Mouse (Mus musculus): ENCODE data around the gene Lrmda. TPM values are rescaled to one million over a fixed set of nuclear protein-coding genes. Genes with fewer than 3 reads are reported as not detected.
"Not testable (repeated sequence)": the region's sequence is repeated elsewhere in the genome, so short reads cannot be mapped to it uniquely, and the experiment has no call there.

The Lrmda gene
- polyA plus RNA-seq, 1 experiment = not detected

- Histone ChIP-seq H3K36me3 (ENCODE audit: control insufficient read depth, insufficient read depth, low read length) (no peaks in the 10 kb centered on the region), H3K27me3 (ENCODE audit: control insufficient read depth, insufficient read depth, low read length) (no peaks in the 10 kb centered on the region), H3K4me3 (ENCODE audit: low read depth, low read length) (no peak overlapping the region), H3K27ac (ENCODE audit: insufficient read depth, low read depth, low read length) (no peak overlapping the region), H3K4me1 (ENCODE audit: control insufficient read depth, insufficient read depth, insufficient read length, low read length) (0 out of 2 replicates have a peak, but pooled peaks cover 2% of the 10 kb centered on the region)
- peak; percentile 96; the same call in 1 of the 2 replicates for TF ChIP-seq CTCF (IDR thresholded peaks at IDR 0.05; ENCODE audit: extremely low read depth, insufficient read length, insufficient replicate concordance, low read depth, low read length)
- TF ChIP-seq POLR2A (IDR thresholded peaks at IDR 0.05; ENCODE audit: low read depth, low read length) = no peak
- WGBS = 17% methylated on average over 6 of the region's 6 CpGs
These were observed 558.7 kb downstream of the Lrmda start for GRCm38 (mm10) chr14:22578224-22578623.

DNA sequence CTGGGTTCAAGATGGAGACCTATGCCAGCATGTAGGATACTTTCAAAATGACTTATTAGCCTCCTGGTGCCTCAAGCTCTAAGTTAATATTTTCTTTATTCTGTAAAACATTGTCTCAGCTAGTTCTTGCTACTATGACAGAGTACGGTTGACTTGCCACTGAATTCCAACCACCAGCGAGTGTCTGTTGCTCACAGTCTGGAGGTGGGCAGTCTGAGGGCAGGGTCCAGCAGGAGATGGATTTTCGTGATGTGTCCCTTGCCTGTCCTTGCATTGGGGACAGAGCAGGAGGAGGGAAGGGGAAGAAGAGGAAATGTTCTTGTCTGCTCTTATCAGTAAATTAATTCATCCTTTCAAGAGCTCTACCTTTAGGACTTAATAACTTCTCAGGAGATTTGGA, 559.5 kb downstream of the Lrmda start:
- Histone ChIP-seq H3K4me3 (ENCODE audit: low read depth, low read length) (no peak overlapping the region), H3K4me1 (ENCODE audit: control insufficient read depth, insufficient read depth, insufficient read length, low read length) (0 out of 2 replicates have a peak, but pooled peaks cover 2% of the 10 kb centered on the region), H3K27me3 (ENCODE audit: control insufficient read depth, insufficient read depth, low read length) (no peaks in the 10 kb centered on the region), H3K36me3 (ENCODE audit: control insufficient read depth, insufficient read depth, low read length) (no peaks in the 10 kb centered on the region), H3K27ac (ENCODE audit: insufficient read depth, low read depth, low read length) (no peak overlapping the region)
- 85% methylated on average over 3 of the region's 3 CpGs for WGBS
- no peak for TF ChIP-seq POLR2A (IDR thresholded peaks at IDR 0.05; ENCODE audit: low read depth, low read length)

GRCm38 (mm10) chr14:22582065-22582464, 562.6 kb downstream of the Lrmda start:
- Histone ChIP-seq H3K27ac (ENCODE audit: insufficient read depth, low read depth, low read length) (no peak overlapping the region), H3K27me3 (ENCODE audit: control insufficient read depth, insufficient read depth, low read length) (no peaks in the 10 kb centered on the region), H3K36me3 (ENCODE audit: control insufficient read depth, insufficient read depth, low read length) (no peaks in the 10 kb centered on the region), H3K4me1 (ENCODE audit: control insufficient read depth, insufficient read depth, insufficient read length, low read length) (0 out of 2 replicates have a peak, but pooled peaks cover 2% of the 10 kb centered on the region), H3K4me3 (ENCODE audit: low read depth, low read length) (no peak overlapping the region)
- TF ChIP-seq CTCF (IDR thresholded peaks at IDR 0.05; ENCODE audit: extremely low read depth, insufficient read length, insufficient replicate concordance, low read depth, low read length) = no peak
- no peak for TF ChIP-seq POLR2A (IDR thresholded peaks at IDR 0.05; ENCODE audit: low read depth, low read length)
- 40% methylated on average over 9 of the region's 9 CpGs for WGBS

DNA sequence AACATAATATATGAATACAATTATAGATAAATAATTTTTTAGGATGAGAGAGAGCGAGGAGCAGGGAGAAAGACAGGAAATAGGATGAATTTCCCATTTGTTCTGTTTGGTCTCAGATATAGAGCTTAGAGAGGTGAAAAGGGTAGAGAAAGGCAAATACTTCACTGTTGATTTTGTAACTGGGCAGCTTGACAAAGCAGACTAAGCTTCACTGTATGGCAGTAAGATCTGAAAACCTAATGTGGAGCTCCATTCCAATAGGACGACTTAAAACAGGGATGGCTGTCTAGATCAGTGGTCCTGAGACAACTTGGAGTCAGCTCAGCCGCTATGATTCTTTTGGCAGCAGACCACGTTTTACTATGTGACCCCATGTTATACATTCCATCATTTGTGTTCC, 566.8 kb downstream of the Lrmda start:
- H3K36me3 ChIP-seq (ENCODE audit: control insufficient read depth, insufficient read depth, low read length) = no peaks in the 10 kb centered on the region
- no peak overlapping the region for H3K4me3 ChIP-seq (ENCODE audit: low read depth, low read length)
- H3K4me1 ChIP-seq (ENCODE audit: control insufficient read depth, insufficient read depth, insufficient read length, low read length) = 0 out of 2 replicates have a peak, but pooled peaks cover 2% of the 10 kb centered on the region
- TF ChIP-seq CTCF (IDR thresholded peaks at IDR 0.05; ENCODE audit: extremely low read depth, insufficient read length, insufficient replicate concordance, low read depth, low read length) (no peak), POLR2A (IDR thresholded peaks at IDR 0.05; ENCODE audit: low read depth, low read length) (no peak)
- H3K27me3 ChIP-seq (ENCODE audit: control insufficient read depth, insufficient read depth, low read length) = no peaks in the 10 kb centered on the region
- 79% methylated on average over 4 of the region's 4 CpGs for WGBS
- H3K27ac ChIP-seq (ENCODE audit: insufficient read depth, low read depth, low read length) = no peak overlapping the region

DNA sequence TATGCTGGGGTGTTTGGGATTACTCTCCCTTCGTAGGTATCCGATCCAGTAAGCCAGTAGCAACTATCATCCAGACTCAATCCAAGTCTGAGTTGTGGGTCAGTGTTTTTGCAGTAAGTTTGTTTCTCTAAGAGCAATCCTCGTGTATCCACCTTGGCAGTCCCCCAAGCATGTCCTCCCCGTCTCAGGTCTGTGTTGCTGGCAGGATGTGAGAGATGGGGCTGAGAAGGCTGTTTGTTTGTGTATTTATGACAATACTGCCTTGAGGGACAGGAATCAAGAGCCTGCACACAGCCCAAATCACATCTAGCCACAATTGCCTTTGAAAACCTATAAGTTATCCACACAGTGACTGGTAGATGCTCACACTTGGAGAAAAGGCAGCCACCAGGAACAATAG, 567.3 kb downstream of the Lrmda start:
- Histone ChIP-seq H3K27ac (ENCODE audit: insufficient read depth, low read depth, low read length) (no peak overlapping the region), H3K4me1 (ENCODE audit: control insufficient read depth, insufficient read depth, insufficient read length, low read length) (0 out of 2 replicates have a peak, but pooled peaks cover 1% of the 10 kb centered on the region), H3K36me3 (ENCODE audit: control insufficient read depth, insufficient read depth, low read length) (no peaks in the 10 kb centered on the region), H3K4me3 (ENCODE audit: low read depth, low read length) (no peak overlapping the region), H3K27me3 (ENCODE audit: control insufficient read depth, insufficient read depth, low read length) (no peaks in the 10 kb centered on the region)
- TF ChIP-seq POLR2A (IDR thresholded peaks at IDR 0.05; ENCODE audit: low read depth, low read length) (no peak), CTCF (IDR thresholded peaks at IDR 0.05; ENCODE audit: extremely low read depth, insufficient read length, insufficient replicate concordance, low read depth, low read length) (no peak)
- 81% methylated on average over 4 of the region's 4 CpGs for WGBS

DNA sequence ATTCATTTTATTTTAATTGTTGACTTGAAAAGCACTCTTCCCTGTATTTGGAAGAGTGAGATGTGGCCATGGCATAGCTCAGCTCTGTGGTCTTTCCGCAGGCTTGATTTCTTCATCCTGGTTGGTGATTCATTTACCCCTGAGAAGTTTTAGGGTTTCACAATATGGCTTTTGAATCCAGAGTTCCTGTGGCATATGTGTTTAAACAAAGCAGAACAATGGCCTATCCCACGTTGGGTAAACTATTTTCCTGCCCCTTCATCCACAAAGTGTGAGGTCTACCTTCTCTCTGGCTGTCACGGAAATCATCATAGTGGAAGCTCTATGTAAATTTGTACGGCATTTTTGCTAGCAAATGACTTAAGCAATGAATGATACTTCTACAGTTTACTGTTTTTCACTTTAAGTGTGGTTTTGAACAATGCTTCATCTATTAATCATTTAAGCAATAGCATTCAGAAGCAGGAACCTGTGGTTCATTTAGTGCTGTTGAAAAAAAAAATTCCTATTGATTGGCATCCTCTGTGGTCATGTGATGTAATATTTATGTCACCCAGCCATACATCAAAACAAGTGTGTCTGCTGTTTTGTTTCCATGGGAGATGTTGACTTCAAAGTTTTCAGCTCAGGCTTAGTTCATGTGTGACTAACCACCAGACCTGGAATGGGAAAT, 567.9 kb downstream of the Lrmda start:
- no peak overlapping the region for H3K4me3 ChIP-seq (ENCODE audit: low read depth, low read length)
- no peak overlapping the region for H3K27ac ChIP-seq (ENCODE audit: insufficient read depth, low read depth, low read length)
- no peaks in the 10 kb centered on the region for H3K4me1 ChIP-seq (ENCODE audit: control insufficient read depth, insufficient read depth, insufficient read length, low read length)
- WGBS = 70% methylated on average over 4 of the region's 4 CpGs
- H3K27me3 ChIP-seq (ENCODE audit: control insufficient read depth, insufficient read depth, low read length) = no peaks in the 10 kb centered on the region
- TF ChIP-seq POLR2A (IDR thresholded peaks at IDR 0.05; ENCODE audit: low read depth, low read length) (no peak), CTCF (IDR thresholded peaks at IDR 0.05; ENCODE audit: extremely low read depth, insufficient read length, insufficient replicate concordance, low read depth, low read length) (no peak)
- no peaks in the 10 kb centered on the region for H3K36me3 ChIP-seq (ENCODE audit: control insufficient read depth, insufficient read depth, low read length)

DNA sequence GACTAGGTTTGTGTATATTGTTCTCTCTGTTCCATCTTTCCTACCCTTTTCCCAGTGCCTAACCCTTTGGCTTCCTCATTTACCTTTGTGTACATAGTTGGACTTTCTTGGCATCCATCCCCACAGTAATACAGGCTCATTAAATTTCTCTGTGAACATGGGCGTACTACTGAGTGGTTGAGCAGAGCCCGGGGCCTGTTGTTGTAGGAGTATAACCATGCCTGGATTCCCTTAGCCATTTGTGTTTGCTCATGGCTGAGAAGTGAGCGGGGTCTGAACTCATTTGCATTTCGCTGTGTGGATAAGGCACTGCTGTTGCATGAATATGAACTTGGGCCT, 568.4 kb downstream of the Lrmda start:
- Histone ChIP-seq H3K27ac (ENCODE audit: insufficient read depth, low read depth, low read length) (no peak overlapping the region), H3K4me3 (ENCODE audit: low read depth, low read length) (no peak overlapping the region), H3K4me1 (ENCODE audit: control insufficient read depth, insufficient read depth, insufficient read length, low read length) (no peaks in the 10 kb centered on the region), H3K36me3 (ENCODE audit: control insufficient read depth, insufficient read depth, low read length) (no peaks in the 10 kb centered on the region), H3K27me3 (ENCODE audit: control insufficient read depth, insufficient read depth, low read length) (no peaks in the 10 kb centered on the region)
- TF ChIP-seq POLR2A (IDR thresholded peaks at IDR 0.05; ENCODE audit: low read depth, low read length) (no peak), CTCF (IDR thresholded peaks at IDR 0.05; ENCODE audit: extremely low read depth, insufficient read length, insufficient replicate concordance, low read depth, low read length) (no peak)
- 45% methylated on average over 4 of the region's 4 CpGs for WGBS

DNA sequence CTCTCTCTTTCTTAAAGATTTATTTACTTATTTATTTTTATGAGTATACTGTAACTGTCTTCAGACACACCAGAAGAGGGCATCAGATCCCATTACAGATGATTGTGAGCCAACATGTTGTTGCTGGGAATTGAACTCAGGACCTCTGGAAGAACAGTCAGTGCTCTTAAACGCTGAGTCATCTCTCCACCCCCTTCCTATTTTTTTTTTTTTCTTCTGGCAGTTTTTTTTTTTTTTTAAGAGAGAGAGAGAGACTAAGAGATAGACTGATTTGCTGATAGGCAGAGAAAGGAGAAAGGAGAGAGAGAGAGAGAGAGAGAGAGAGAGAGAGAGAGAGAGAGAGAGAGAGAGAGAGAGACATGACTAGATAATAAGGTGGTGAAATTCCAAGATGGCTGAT, 568.9 kb downstream of the Lrmda start:
- not testable (repeated sequence) for H3K27me3 ChIP-seq (ENCODE audit: control insufficient read depth, insufficient read depth, low read length); H3K36me3 ChIP-seq (ENCODE audit: control insufficient read depth, insufficient read depth, low read length); H3K27ac ChIP-seq (ENCODE audit: insufficient read depth, low read depth, low read length); H3K4me1 ChIP-seq (ENCODE audit: control insufficient read depth, insufficient read depth, insufficient read length, low read length); H3K4me3 ChIP-seq (ENCODE audit: low read depth, low read length)
- WGBS = 43% methylated on average over 1 of the region's 1 CpGs
